Mouse (Mus musculus) limb, embryonic 15.5 days (tissue): ENCODE data around the gene Mad1l1. TPM values are rescaled to one million over a fixed set of nuclear protein-coding genes. Genes with fewer than 3 reads are reported as not detected.

Source experiments
- ATAC-seq: fragments of 200-750 bp; cut with Nextera tagmentation; 2 replicates; pipeline ENCODE4 v1.8.0; 2017; ENCODE audit warnings: low read depth, moderate TSS enrichment; ENCODE audit not compliant: insufficient number of reproducible peaks, low FRiP score, low TSS enrichment
- H3K27ac ChIP-seq: fragments of 300-500 bp; sonication (generic); 2 replicates; pipeline ENCODE4 v1.5.1; 2015; ENCODE audit warnings: moderate library complexity, mild to moderate bottlenecking, inconsistent platforms
- H3K27me3 ChIP-seq: fragments of 300-500 bp; sonication (generic); 2 replicates; pipeline ENCODE4 v1.6.1; 2015; ENCODE audit warnings: inconsistent platforms
- H3K36me3 ChIP-seq: fragments of 300-500 bp; sonication (generic); 2 replicates; pipeline ENCODE4 v1.6.1; 2015; ENCODE audit warnings: inconsistent platforms
- H3K4me1 ChIP-seq: fragments of 300-500 bp; sonication (generic); 2 replicates; pipeline ENCODE4 v1.6.1; 2015; ENCODE audit warnings: inconsistent platforms
- H3K4me2 ChIP-seq: fragments of 300-500 bp; sonication (generic); 2 replicates; pipeline ENCODE4 v1.6.1; 2015; ENCODE audit warnings: mild to moderate bottlenecking, inconsistent platforms
- H3K4me3 ChIP-seq: fragments of 300-500 bp; sonication (generic); 2 replicates; pipeline ENCODE4 v1.5.1; 2015; ENCODE audit warnings: mild to moderate bottlenecking, inconsistent platforms
- H3K9ac ChIP-seq: fragments of 300-500 bp; sonication (generic); 2 replicates; pipeline ENCODE4 v1.6.1; 2015; ENCODE audit warnings: inconsistent platforms
- H3K9me3 ChIP-seq: fragments of 300-500 bp; sonication (generic); 2 replicates; pipeline ENCODE4 v1.6.1; 2016; ENCODE audit warnings: inconsistent platforms
- WGBS: fragments of 180-500 bp; shearing (Covaris S2); methylation state at CpG from one replicate; pipeline ENCODE4 v1.1.7; 2015; 5-methylcytosine and 5-hydroxymethylcytosine counted together
- polyA plus RNA-seq: library from polyadenylated mRNA; unstranded; fragments of >200 nt; fragmentation: Nextera tagmentation; extraction: Ambion mirVana; gene quantifications from 2 replicates; pipeline ENCODE4 v1.2.1, GENCODE M21; 2015

Gene Mad1l1
- polyA plus RNA-seq, 1 experiment from 2014 or later, result 42.9 TPM

GRCm38 (mm10) chr5:140021755-140022154, 299.6 kb downstream of the Mad1l1 start:
- H3K4me1 ChIP-seq, result no peaks in the 10 kb centered on the region
- H3K4me2 ChIP-seq, result no peak overlapping the region
- no peak for ATAC-seq
- no peaks in the 10 kb centered on the region for H3K36me3 ChIP-seq
- no peak overlapping the region for H3K27ac ChIP-seq
- no peak overlapping the region for H3K9ac ChIP-seq
- H3K27me3 ChIP-seq, result no peaks in the 10 kb centered on the region
- H3K4me3 ChIP-seq, result no peak overlapping the region
- WGBS, result 85% methylated on average over 10 of the region's 10 CpGs
- H3K9me3 ChIP-seq, result no peaks in the 10 kb centered on the region

- Histone ChIP-seq H3K27ac (no peak overlapping the region), H3K9me3 (no peaks in the 10 kb centered on the region), H3K9ac (no peak overlapping the region), H3K36me3 (no peaks in the 10 kb centered on the region), H3K4me3 (no peak overlapping the region), H3K27me3 (no peaks in the 10 kb centered on the region), H3K4me2 (no peak overlapping the region), H3K4me1 (no peaks in the 10 kb centered on the region; the same call in 1 of the 2 replicates)
- WGBS, result 94% methylated on average over 1 of the region's 1 CpGs
- no peak for ATAC-seq
Measured at GRCm38 (mm10) chr5:140019616-140020015, 301.7 kb downstream of the Mad1l1 start.

GRCm38 (mm10) chr5:140018780-140019179, 302.6 kb downstream of the Mad1l1 start:
- ATAC-seq, result no peak
- H3K4me2 ChIP-seq, result no peak overlapping the region
- no peaks in the 10 kb centered on the region for H3K27me3 ChIP-seq
- no peaks in the 10 kb centered on the region for H3K9me3 ChIP-seq
- H3K36me3 ChIP-seq, result no peaks in the 10 kb centered on the region
- H3K27ac ChIP-seq, result no peak overlapping the region
- H3K9ac ChIP-seq, result no peak overlapping the region
- peaks cover 7% of the 10 kb centered on the region for H3K4me1 ChIP-seq
- H3K4me3 ChIP-seq, result no peak overlapping the region
- WGBS, result 89% methylated on average over 7 of the region's 7 CpGs

GRCm38 (mm10) chr5:140016896-140017295, 304.5 kb downstream of the Mad1l1 start:
- Histone ChIP-seq H3K27me3 (no peaks in the 10 kb centered on the region), H3K36me3 (no peaks in the 10 kb centered on the region), H3K4me1 (peaks cover 17% of the 10 kb centered on the region), H3K9ac (no peak overlapping the region), H3K27ac (no peak overlapping the region), H3K4me2 (no peak overlapping the region), H3K9me3 (no peaks in the 10 kb centered on the region), H3K4me3 (no peak overlapping the region)
- ATAC-seq, result no peak
- 93% methylated on average over 1 of the region's 1 CpGs for WGBS

GRCm38 (mm10) chr5:140013652-140014051, 307.7 kb downstream of the Mad1l1 start:
- Histone ChIP-seq H3K4me3 (no peak overlapping the region), H3K9me3 (no peaks in the 10 kb centered on the region), H3K36me3 (peaks cover 4% of the 10 kb centered on the region; the same call in 1 of the 2 replicates), H3K9ac (no peak overlapping the region), H3K4me2 (no peak overlapping the region), H3K27me3 (no peaks in the 10 kb centered on the region), H3K27ac (no peak overlapping the region), H3K4me1 (peaks cover 18% of the 10 kb centered on the region)
- WGBS, result 52% methylated on average over 5 of the region's 5 CpGs
- no peak for ATAC-seq

GRCm38 (mm10) chr5:140012286-140012967, 308.9 kb downstream of the Mad1l1 start:
- Histone ChIP-seq H3K4me2 (no peak overlapping the region), H3K36me3 (peaks cover 8% of the 10 kb centered on the region), H3K4me1 (peaks cover 24% of the 10 kb centered on the region), H3K4me3 (no peak overlapping the region), H3K9ac (no peak overlapping the region), H3K27ac (no peak overlapping the region), H3K9me3 (no peaks in the 10 kb centered on the region), H3K27me3 (no peaks in the 10 kb centered on the region)
- ATAC-seq, result no peak
- WGBS, result 67% methylated on average over 12 of the region's 12 CpGs

GRCm38 (mm10) chr5:140010405-140010804, 310.9 kb downstream of the Mad1l1 start:
- H3K9ac ChIP-seq, result no peak overlapping the region
- 74% methylated on average over 3 of the region's 3 CpGs for WGBS
- H3K27me3 ChIP-seq, result no peaks in the 10 kb centered on the region
- no peak overlapping the region for H3K4me2 ChIP-seq
- ATAC-seq, result no peak
- peaks cover 28% of the 10 kb centered on the region for H3K4me1 ChIP-seq
- H3K4me3 ChIP-seq, result no peak overlapping the region
- H3K27ac ChIP-seq, result no peak overlapping the region
- H3K36me3 ChIP-seq, result peaks cover 8% of the 10 kb centered on the region
- no peaks in the 10 kb centered on the region for H3K9me3 ChIP-seq

- H3K9me3 ChIP-seq, result no peaks in the 10 kb centered on the region
- no peak overlapping the region for H3K4me2 ChIP-seq
- H3K27ac ChIP-seq, result no peak overlapping the region
- no peaks in the 10 kb centered on the region for H3K27me3 ChIP-seq
- H3K36me3 ChIP-seq, result peaks cover 8% of the 10 kb centered on the region
- no peak for ATAC-seq
- H3K9ac ChIP-seq, result no peak overlapping the region
- 75% methylated on average over 7 of the region's 7 CpGs for WGBS
- no peak overlapping the region for H3K4me3 ChIP-seq
- peaks cover 24% of the 10 kb centered on the region for H3K4me1 ChIP-seq
Measured at GRCm38 (mm10) chr5:140009083-140009655, 312.2 kb downstream of the Mad1l1 start.

GRCm38 (mm10) chr5:140008523-140008806, 312.9 kb downstream of the Mad1l1 start:
- ATAC-seq, result no peak
- Histone ChIP-seq H3K9me3 (no peaks in the 10 kb centered on the region), H3K27ac (no peak overlapping the region), H3K27me3 (no peaks in the 10 kb centered on the region), H3K4me2 (no peak overlapping the region), H3K4me3 (no peak overlapping the region), H3K36me3 (peaks cover 8% of the 10 kb centered on the region), H3K9ac (no peak overlapping the region), H3K4me1 (peaks cover 17% of the 10 kb centered on the region)
- 79% methylated on average over 5 of the region's 5 CpGs for WGBS

- Histone ChIP-seq H3K36me3 (peaks cover 8% of the 10 kb centered on the region), H3K4me1 (peaks cover 13% of the 10 kb centered on the region), H3K27me3 (no peaks in the 10 kb centered on the region), H3K9me3 (no peaks in the 10 kb centered on the region), H3K4me3 (no peak overlapping the region), H3K9ac (no peak overlapping the region), H3K4me2 (no peak overlapping the region), H3K27ac (peak overlapping the region; percentile 8; the same call in 1 of the 2 replicates)
- 42% methylated on average over 9 of the region's 9 CpGs for WGBS
- ATAC-seq, result no peak
Measured at GRCm38 (mm10) chr5:140007656-140008522, 313.5 kb downstream of the Mad1l1 start.

GRCm38 (mm10) chr5:140006861-140007260, 314.5 kb downstream of the Mad1l1 start:
- Histone ChIP-seq H3K4me1 (peaks cover 10% of the 10 kb centered on the region; the same call in 1 of the 2 replicates), H3K4me3 (no peak overlapping the region), H3K27me3 (no peaks in the 10 kb centered on the region), H3K4me2 (no peak overlapping the region), H3K36me3 (peaks cover 8% of the 10 kb centered on the region), H3K9me3 (no peaks in the 10 kb centered on the region), H3K27ac (peak overlapping the region; percentile 38; the same call in 1 of the 2 replicates), H3K9ac (no peak overlapping the region)
- 36% methylated on average over 8 of the region's 8 CpGs for WGBS
- no peak for ATAC-seq

- Histone ChIP-seq H3K4me3 (no peak overlapping the region), H3K9me3 (no peaks in the 10 kb centered on the region), H3K9ac (no peak overlapping the region), H3K36me3 (no peaks in the 10 kb centered on the region), H3K4me2 (no peak overlapping the region), H3K27me3 (no peaks in the 10 kb centered on the region), H3K27ac (no peak overlapping the region), H3K4me1 (peaks cover 4% of the 10 kb centered on the region)
- 31% methylated on average over 3 of the region's 3 CpGs for WGBS
- no peak for ATAC-seq
Measured at GRCm38 (mm10) chr5:140002541-140002940, 318.8 kb downstream of the Mad1l1 start.
